Mouse (Mus musculus) thymus, postnatal 0 days (tissue): ENCODE data around the gene Sgo2a. TPM values are rescaled to one million over a fixed set of nuclear protein-coding genes. Genes with fewer than 3 reads are reported as not detected.
"Not testable (repeated sequence)": the region's sequence is repeated elsewhere in the genome, so short reads cannot be mapped to it uniquely, and the experiment has no call there.

Source experiments
- DNase-seq: peaks from one replicate; pipeline ENCODE4 v3.0.0-alpha.2; 2015; ENCODE audit warnings: low spot score
- polyA plus RNA-seq: library from polyadenylated mRNA; unstranded; fragments of >200 nt; fragmentation: Nextera tagmentation; extraction: Ambion mirVana; gene quantifications from 2 replicates; pipeline ENCODE4 v1.2.1, GENCODE M21; 2015

The Sgo2a gene
- polyA plus RNA-seq, result 16.9 and 18.6 TPM in 2 replicates

GRCm38 (mm10) chr1:57995432-57996132 lies at the start of gene Sgo2a:
Sgo2a (plus strand) TSS chr1:57995971.
- peak; percentile 96 for DNase-seq

- DNase-seq, result no peak
Observed at GRCm38 (mm10) chr1:57947552-57948347, 48.0 kb upstream of the Sgo2a start.

DNA sequence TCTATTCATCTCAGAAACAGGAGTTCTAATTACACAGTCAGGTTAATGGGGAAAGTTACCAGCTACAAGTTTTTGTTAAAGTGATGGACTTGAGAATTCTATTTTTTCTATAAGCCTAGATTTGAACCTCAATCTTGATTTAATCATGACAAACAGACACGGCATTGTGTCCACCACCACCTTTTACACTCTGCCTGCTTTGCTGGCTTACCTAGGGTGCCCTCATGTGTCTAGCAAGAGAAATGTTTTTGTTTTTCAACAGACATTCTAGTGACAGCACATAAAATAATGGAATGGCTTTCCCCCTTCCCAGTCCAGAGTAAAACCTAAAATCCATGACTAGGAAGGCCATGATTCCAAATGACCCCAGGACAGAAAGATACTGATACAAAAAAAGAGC lies 46.6 kb upstream of the Sgo2a start:
- DNase-seq, result peak; percentile 16

GRCm38 (mm10) chr1:57949716-57950115 lies 46.1 kb upstream of the Sgo2a start:
- DNase-seq, result no peak

DNA sequence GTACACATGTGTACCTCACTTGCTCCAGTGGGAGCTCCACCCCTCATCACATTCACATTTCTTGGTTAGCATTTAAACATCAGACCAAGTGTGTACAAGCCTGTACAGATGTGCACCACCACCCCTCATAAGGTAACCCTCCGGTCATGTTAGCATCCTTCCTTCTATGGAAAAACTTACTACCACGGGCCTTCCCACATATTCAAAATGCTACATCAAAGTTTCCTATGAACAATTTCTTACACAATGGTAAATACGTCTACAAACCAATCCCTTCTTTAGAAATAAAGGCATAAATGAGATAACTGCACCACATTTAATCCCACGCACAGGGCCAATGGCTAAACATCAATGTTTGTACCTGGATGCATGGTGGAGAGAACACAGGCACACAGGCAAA lies 43.3 kb upstream of the Sgo2a start:
- no peak for DNase-seq

DNA sequence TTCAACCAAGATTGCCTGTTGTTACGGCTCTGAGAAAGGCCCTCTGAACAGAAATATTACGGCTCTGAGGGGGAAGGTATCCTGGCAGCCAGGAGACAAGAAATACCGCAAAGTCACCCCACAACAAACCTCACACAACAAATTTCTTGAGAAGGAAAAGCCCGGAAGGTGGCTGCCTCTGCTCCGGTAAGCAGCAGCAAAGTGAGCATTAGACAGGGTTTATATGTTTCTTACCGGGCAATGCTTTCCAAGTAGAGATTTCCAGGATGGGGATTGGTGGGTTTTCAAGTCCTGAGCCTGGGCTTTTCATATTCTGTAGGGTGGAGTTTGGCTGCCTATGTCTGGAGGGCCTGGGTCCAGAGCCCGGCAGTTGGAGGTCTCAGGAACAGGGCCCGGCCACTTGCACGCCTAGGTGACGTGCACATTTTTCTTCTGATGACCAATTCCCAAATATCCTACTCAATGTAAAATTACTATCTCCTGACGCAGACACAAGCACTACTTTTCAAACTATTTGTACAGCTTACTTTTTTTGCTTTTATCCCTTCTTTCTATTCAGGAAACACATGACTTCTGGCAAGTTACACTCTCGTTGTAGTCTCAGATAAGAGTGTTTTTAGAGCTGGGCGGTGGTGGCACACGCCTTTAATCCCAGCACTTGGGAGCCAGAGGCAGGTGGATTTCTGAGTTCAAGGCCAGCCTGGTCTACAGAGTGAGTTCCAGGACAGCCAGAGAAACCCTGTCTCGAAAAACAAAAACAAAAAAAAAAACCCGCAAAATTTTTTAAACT lies 42.0 kb upstream of the Sgo2a start:
- DNase-seq, result no peak

DNA sequence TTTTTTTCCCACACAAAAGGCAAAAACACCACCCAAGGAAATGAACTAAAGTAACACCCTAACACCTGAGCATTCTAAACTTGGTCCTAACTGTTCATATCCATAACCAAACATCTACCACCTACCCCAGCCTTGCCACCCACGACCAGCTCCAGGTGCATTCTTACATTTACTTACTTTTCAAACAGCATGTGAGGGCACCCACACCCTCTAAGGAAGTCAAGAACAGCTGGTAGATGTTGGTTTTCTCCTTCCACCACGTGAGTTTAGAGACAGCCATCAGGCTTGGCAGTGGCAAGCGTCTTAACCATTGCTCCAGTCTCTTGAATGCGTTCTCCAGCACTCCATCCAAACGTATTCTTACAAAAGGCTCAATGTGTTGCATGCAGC lies 41.4 kb upstream of the Sgo2a start:
- peak; percentile 53 for DNase-seq

DNA sequence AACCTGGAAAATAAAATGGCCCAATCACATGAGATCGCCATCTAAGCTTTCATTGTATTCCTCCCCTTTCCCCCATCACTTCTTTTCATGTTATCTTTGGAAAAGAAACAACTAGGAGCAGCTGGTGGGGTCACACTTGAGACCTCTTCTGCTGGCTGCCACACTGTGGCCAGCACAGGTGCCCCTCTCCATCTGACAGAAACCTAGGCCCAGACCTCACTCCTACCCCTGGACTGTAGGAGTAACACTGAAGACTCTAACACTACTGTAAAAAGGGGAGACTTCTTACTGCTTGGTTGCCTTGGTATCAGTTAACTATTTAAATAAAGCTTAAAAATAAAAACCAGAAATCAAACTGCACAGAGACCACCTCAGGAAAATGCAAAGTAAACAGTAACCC lies 40.0 kb upstream of the Sgo2a start:
- no peak for DNase-seq

GRCm38 (mm10) chr1:57969327-57970271 lies 26.2 kb upstream of the Sgo2a start:
- DNase-seq, result peak; percentile 88

- DNase-seq, result no peak
Observed at GRCm38 (mm10) chr1:57971588-57971987, 24.2 kb upstream of the Sgo2a start.

DNA sequence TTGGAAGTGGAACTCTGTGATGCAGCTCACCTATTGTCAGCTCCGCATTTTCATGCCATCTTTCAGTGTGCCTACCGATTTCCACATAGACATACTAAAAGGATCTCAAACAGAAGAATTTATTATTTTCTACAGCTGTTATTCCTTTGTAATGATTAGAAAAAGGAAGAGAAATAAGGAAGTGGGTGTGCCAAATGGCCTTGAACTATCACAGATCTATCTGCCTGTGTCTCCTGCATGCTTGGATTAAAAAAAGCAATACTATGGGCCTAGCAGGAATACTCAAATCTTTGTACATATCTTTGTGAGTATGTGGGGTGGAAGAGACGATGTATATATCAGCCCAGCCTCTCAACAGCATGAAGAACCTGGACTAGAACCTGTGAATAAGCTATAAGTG lies 18.9 kb upstream of the Sgo2a start:
- no peak for DNase-seq

DNA sequence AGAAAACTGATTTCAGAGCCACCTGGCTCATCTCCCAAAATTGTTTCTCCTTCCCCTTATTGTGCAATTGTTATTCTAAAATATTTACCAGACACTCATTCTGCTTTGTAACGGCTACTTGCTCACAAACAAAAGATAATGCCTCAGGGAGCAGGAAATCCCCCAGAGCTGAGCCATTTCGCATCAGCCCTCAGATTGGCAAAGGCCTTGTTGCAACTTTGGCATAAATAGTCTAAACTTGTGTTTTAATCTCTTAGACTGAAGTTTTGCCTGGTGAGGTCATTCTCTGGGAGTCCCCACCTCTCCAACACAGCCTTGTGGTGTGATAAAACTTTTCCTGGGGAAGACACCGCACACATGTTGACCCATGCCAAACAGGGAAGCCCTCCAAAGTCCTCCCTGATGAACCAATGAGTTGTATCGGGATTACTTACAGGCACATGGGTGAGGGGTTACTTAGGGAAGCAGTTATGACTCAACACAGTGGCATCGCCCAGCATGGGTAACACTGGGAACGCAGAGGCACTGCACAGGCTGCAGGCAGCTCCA lies 6.6 kb upstream of the Sgo2a start:
- DNase-seq, result no peak

GRCm38 (mm10) chr1:57991277-57991676 lies 4.5 kb upstream of the Sgo2a start:
- no peak for DNase-seq

GRCm38 (mm10) chr1:57996133-57996615 lies 403 bp downstream of the Sgo2a start:
- no peak for DNase-seq

- no peak for DNase-seq
Observed at GRCm38 (mm10) chr1:57998146-57998545, 2.4 kb downstream of the Sgo2a start.

- DNase-seq, result not testable (repeated sequence)
Observed at GRCm38 (mm10) chr1:58006388-58006787, 10.6 kb downstream of the Sgo2a start.

DNA sequence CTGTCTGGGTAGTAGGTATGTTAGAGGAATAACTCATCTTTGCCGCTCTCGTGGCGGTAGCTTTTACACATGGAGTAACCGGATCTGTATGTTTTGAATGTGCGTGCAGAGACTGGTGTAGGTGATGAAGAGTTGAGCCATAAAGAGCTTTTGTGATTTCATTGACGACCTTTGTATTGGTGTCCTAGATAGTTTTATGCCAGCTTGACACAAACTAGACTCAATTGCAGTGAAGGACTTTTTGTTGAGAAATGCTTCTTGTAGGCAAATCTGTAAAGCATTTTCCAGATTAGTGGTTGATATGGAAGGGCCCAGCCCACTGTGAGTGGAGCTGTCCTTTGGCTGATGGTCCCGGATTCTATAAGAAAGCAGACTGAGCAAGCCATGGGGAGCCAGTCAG lies 23.1 kb downstream of the Sgo2a start, which contains the start of gene Kctd18:
Gene Kctd18 (minus strand): TSS at position 101 of the 400 bp plus-strand sequence.
- no peak for DNase-seq

GRCm38 (mm10) chr1:58027707-58028106 lies 31.9 kb downstream of the Sgo2a start:
- no peak for DNase-seq

GRCm38 (mm10) chr1:58029636-58030117 lies 33.9 kb downstream of the Sgo2a start, which contains the start of gene Aox1:
Aox1 (plus strand) TSS chr1:58029931.
- DNase-seq, result peak; percentile 42
